In the genomic region with DNA sequence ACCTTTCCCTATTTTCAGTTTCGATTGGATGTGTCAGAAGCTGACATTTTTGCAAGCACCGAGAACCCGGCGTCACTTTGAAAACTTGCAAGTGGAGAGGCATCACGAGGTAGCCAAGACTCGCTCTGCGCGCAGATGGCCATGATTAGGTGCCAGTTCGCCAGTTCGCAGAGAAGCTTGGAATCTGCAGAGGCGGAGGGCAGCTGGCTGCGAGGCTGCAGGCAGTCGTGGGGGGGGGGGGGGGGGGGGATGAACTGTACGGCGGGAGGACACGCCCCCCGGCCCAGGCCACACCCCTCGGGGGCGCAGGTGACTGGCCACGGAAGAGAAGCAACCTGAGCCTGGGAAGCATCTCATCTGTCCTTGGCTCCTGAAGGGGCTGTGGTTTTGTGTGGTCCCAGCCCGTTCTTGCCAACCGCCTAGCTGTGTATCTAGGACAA, we compare ENCODE assay signal across 8 mouse cellular contexts.
DNase-seq lines count a peak whose midpoint lies in the region; ATAC-seq and TF ChIP-seq lines count a peak whose summit lies in the region.

No protein-coding gene starts in this region.

- no peak overlapping the region for H3K27ac ChIP-seq in gastrocnemius, adult 2 months
- H3K27ac ChIP-seq in intestine, embryonic 15.5 days: no peak overlapping the region
- H3K27ac ChIP-seq in stomach, embryonic 16.5 days (ENCODE audit: low read length): no peak overlapping the region

- no peak for TF ChIP-seq CTCF in gastrocnemius, adult 2 months (IDR thresholded peaks at IDR 0.05)

- 0 out of 2 replicates have a peak, but pooled peaks cover 4% of the 10 kb centered on the region for H3K4me1 ChIP-seq in intestine, embryonic 15.5 days (replicated peaks)
- no peaks in the 10 kb centered on the region for H3K4me1 ChIP-seq in stomach, embryonic 16.5 days (ENCODE audit: control insufficient read depth, insufficient read depth, low read length)

- H3K4me3 ChIP-seq in gastrocnemius, adult 2 months: peak overlapping the region; percentile 63
- H3K4me3 ChIP-seq in intestine, embryonic 15.5 days (replicated peaks): peak overlapping the region; percentile 18
- peak overlapping the region; percentile 30 for H3K4me3 ChIP-seq in stomach, embryonic 16.5 days (replicated peaks; ENCODE audit: low read length)

- H3K4me2 ChIP-seq in intestine, embryonic 15.5 days (replicated peaks): peak overlapping the region; percentile 54
- H3K4me2 ChIP-seq in stomach, embryonic 16.5 days (ENCODE audit: low read depth, low read length): peak overlapping the region; percentile 53

- DNase-seq in gastrocnemius, adult 2 months: peak; percentile 22
- no peak for DNase-seq in gastrocnemius, postnatal 36 days
- DNase-seq in thymus, postnatal 14 days: peak; percentile 15
- no peak for DNase-seq in thymus, postnatal 10 days (ENCODE audit: low spot score in 2 of 2)
- no peak for DNase-seq in adrenal gland, postnatal 25 days

- 5% methylated on average over 18 of the region's 22 CpGs for WGBS in intestine, embryonic 15.5 days
- WGBS in stomach, embryonic 16.5 days: 6% methylated on average over 18 of the region's 22 CpGs

- H3K9me3 ChIP-seq in intestine, embryonic 15.5 days: no peaks in the 10 kb centered on the region
- 0 out of 2 replicates have a peak, but pooled peaks cover 5% of the 10 kb centered on the region for H3K9me3 ChIP-seq in stomach, embryonic 16.5 days (replicated peaks; ENCODE audit: control insufficient read depth, low read length)

- ATAC-seq in intestine, embryonic 15.5 days: no peak; the same call in 1 of the 2 replicates
- ATAC-seq in megakaryocyte progenitor cell, adult 5-6 weeks (replicated peaks; ENCODE audit: poor library complexity): 0 out of 2 replicates have a peak, but pooled peaks have one; percentile 13
- no peak for ATAC-seq in stomach, embryonic 16.5 days (ENCODE audit: insufficient read depth, low FRiP score)

- H3K36me3 ChIP-seq in intestine, embryonic 15.5 days: no peaks in the 10 kb centered on the region
- H3K36me3 ChIP-seq in stomach, embryonic 16.5 days (ENCODE audit: control insufficient read depth, insufficient read depth, low read length): no peaks in the 10 kb centered on the region

- no peaks in the 10 kb centered on the region for H3K27me3 ChIP-seq in intestine, embryonic 15.5 days (replicated peaks)
- no peaks in the 10 kb centered on the region for H3K27me3 ChIP-seq in stomach, embryonic 16.5 days (ENCODE audit: control insufficient read depth, insufficient read depth, low read length)

- intact Hi-C loops in gastrocnemius, adult 2 months (cut with DNase I): no loop called here
- intact Hi-C loops in gastrocnemius, postnatal 36 days (cut with DNase I): no loop called here

- H3K9ac ChIP-seq in intestine, embryonic 15.5 days: no peak overlapping the region
- H3K9ac ChIP-seq in stomach, embryonic 16.5 days (ENCODE audit: low read length): peak overlapping the region; percentile 50; the same call in 1 of the 2 replicates

Comparison
In these comparisons a context has a peak if more than half of its experiments do, and no peak if none do; other contexts are left out.
1. DNase-seq: peak in gastrocnemius, adult 2 months (single experiment) and thymus, postnatal 14 days (single experiment); none in gastrocnemius, postnatal 36 days (0 of 2), thymus, postnatal 10 days (0 of 2) and adrenal gland, postnatal 25 days (single experiment).
2. Peak in every context shown above with its lines, with median percentiles within 50 percentile points of each other: H3K4me3 ChIP-seq.